Mouse (Mus musculus): ENCODE results near the gene Gm10283. TPM values are rescaled to one million over a fixed set of nuclear protein-coding genes. Genes with fewer than 3 reads are reported as not detected.
"Not testable (repeated sequence)": the region's sequence is repeated elsewhere in the genome, so short reads cannot be mapped to it uniquely, and the experiment has no call there.

Gm10283 gene
- not detected in 2 replicates for polyA plus RNA-seq (2015; fragmentation: Nextera tagmentation; extraction: Ambion mirVana)

DNA sequence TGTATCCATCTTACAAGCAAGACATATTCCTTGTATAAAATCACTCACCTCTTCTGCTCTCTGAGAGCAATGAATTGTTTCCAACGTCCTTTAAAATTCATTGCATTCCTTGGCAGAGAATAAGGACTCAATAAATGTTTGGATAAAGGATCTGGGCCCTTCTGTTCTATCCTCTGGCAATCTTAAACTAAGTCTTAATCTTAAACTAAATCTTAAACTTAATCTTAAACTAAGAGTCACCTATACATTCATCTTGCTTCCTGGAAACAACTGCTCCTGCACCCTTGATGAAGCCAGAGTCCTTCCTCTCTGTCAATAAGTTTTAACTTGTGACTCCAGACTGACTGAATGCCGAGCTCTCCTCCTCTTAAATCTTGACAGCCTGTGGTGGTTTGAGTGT lies at the start of gene Gm10283:
Gm10283 (minus strand) TSS at position 101 of the 400 bp plus-strand sequence.
- no peak within 1 kb of the TSS for H3K9ac ChIP-seq
- H3K9me3 ChIP-seq, result no peaks in the 10 kb centered on the region
- H3K4me3 ChIP-seq, result no peak within 1 kb of the TSS
- no peaks in the 10 kb centered on the region for H3K36me3 ChIP-seq
- no peak for ATAC-seq (ENCODE audit: extremely low read depth, insufficient number of reproducible peaks, low FRiP score, low TSS enrichment)
- no peak within 1 kb of the TSS for H3K4me2 ChIP-seq
- WGBS, result 33% methylated on average over 2 of the region's 2 CpGs
- no peaks in the 10 kb centered on the region for H3K27me3 ChIP-seq (replicated peaks)
- H3K27ac ChIP-seq (replicated peaks), result no peak within 1 kb of the TSS
- H3K4me1 ChIP-seq, result peaks cover 5% of the 10 kb centered on the region; the same call in 1 of the 2 replicates

DNA sequence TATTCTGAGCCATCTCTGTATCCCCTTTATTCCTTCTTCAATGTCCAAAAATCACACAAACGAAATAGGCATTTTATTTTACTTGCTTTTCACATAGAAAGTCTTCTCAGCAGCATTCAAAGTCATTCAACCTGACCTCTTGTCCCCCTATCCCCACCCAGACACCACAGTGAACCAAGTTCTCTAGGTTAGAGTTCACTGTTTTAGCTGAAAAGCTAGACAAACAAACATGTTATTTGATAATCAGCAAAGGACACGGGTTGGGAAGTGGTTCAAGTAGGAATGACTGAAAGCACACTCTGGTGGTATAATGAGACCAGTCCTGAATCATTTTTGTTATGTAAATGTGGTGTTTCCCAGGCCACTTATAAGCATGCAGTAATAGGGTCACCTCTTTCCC lies 31.9 kb upstream of the Gm10283 start:
- Histone ChIP-seq H3K27me3 (replicated peaks) (no peaks in the 10 kb centered on the region), H3K4me3 (no peak overlapping the region), H3K9ac (no peak overlapping the region), H3K4me1 (no peaks in the 10 kb centered on the region), H3K4me2 (no peak overlapping the region), H3K36me3 (no peaks in the 10 kb centered on the region), H3K27ac (replicated peaks) (no peak overlapping the region), H3K9me3 (no peaks in the 10 kb centered on the region)
- WGBS, result 60% methylated on average over 2 of the region's 2 CpGs
- ATAC-seq (ENCODE audit: extremely low read depth, insufficient number of reproducible peaks, low FRiP score, low TSS enrichment), result no peak

- no peak overlapping the region for H3K4me2 ChIP-seq
- no peak for ATAC-seq (ENCODE audit: extremely low read depth, insufficient number of reproducible peaks, low FRiP score, low TSS enrichment)
- H3K27ac ChIP-seq (replicated peaks), result no peak overlapping the region
- no peaks in the 10 kb centered on the region for H3K9me3 ChIP-seq
- H3K36me3 ChIP-seq, result no peaks in the 10 kb centered on the region
- no peaks in the 10 kb centered on the region for H3K4me1 ChIP-seq
- no peak overlapping the region for H3K4me3 ChIP-seq
- H3K27me3 ChIP-seq (replicated peaks), result no peaks in the 10 kb centered on the region
- no peak overlapping the region for H3K9ac ChIP-seq
These were observed 15.3 kb upstream of the Gm10283 start for GRCm38 (mm10) chr8:60518286-60518685.

- 1% methylated on average over 25 of the region's 25 CpGs for WGBS
- H3K9me3 ChIP-seq, result no peaks in the 10 kb centered on the region
- H3K27me3 ChIP-seq (replicated peaks), result no peaks in the 10 kb centered on the region
- H3K9ac ChIP-seq, result peak within 1 kb of the TSS; percentile 81
- peak within 1 kb of the TSS; percentile 98 for H3K4me2 ChIP-seq
- ATAC-seq (ENCODE audit: extremely low read depth, insufficient number of reproducible peaks, low FRiP score, low TSS enrichment), result no peak
- H3K4me1 ChIP-seq, result peaks cover 5% of the 10 kb centered on the region; the same call in 1 of the 2 replicates
- no peak within 1 kb of the TSS for H3K27ac ChIP-seq (replicated peaks)
- H3K4me3 ChIP-seq, result peak within 1 kb of the TSS; percentile 66
- no peaks in the 10 kb centered on the region for H3K36me3 ChIP-seq
These were observed 2.9 kb upstream of the Gm10283 start, which contains the start of gene Aadat for GRCm38 (mm10) chr8:60505653-60506521. Gene Aadat (plus strand): TSS chr8:60505932.

DNA sequence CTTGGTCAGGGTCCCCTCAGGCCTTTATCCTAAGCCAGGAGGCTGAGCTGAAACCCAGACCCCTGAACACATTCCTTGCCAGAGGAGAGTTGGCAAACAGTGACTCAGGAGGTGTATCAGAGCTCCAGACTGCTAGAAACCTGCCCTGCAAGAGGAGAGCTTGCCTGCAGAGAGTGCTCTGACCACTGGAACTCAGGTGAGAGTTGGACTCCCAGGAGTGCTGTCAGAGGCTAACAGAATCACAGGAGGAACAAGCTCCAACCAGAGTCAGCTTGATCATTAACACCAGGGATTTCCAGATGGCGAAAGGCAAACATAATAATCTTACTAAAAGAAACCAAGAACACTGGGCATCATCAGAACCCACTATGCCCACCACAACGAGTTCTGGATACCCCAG lies 8.0 kb downstream of the Gm10283 start:
- H3K9ac ChIP-seq; H3K4me1 ChIP-seq; H3K36me3 ChIP-seq; H3K27me3 ChIP-seq (replicated peaks); H3K4me2 ChIP-seq; H3K4me3 ChIP-seq; ATAC-seq (ENCODE audit: extremely low read depth, insufficient number of reproducible peaks, low FRiP score, low TSS enrichment); H3K27ac ChIP-seq (replicated peaks); H3K9me3 ChIP-seq: not testable (repeated sequence)
- WGBS, result 59% methylated on average over 2 of the region's 2 CpGs

DNA sequence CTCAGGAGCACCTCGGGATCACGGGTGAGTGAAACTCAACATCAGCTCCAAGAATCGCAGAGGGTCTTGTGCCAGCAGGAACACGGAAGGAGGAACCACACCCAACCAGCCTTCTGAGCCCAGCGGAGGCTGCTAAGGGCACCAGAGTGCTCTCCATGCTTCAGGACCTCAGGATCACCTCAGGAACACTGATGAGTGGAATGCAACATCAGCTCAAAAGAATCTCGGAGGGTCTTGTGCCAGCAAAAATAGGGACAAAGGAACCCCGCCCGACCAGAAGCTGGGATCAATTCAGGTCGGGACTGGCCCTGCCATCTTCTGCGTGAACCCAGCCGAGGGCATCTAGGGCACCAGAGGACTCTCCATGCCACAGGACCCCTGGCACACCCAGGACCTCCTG lies 8.4 kb downstream of the Gm10283 start:
- Histone ChIP-seq H3K27me3 (replicated peaks) (no peaks in the 10 kb centered on the region), H3K9me3 (no peaks in the 10 kb centered on the region), H3K36me3 (no peaks in the 10 kb centered on the region), H3K27ac (replicated peaks) (no peak overlapping the region), H3K4me3 (no peak overlapping the region), H3K9ac (no peak overlapping the region), H3K4me1 (peaks cover 5% of the 10 kb centered on the region), H3K4me2 (no peak overlapping the region)
- ATAC-seq (ENCODE audit: extremely low read depth, insufficient number of reproducible peaks, low FRiP score, low TSS enrichment), result no peak
- WGBS, result 81% methylated on average over 11 of the region's 11 CpGs

DNA sequence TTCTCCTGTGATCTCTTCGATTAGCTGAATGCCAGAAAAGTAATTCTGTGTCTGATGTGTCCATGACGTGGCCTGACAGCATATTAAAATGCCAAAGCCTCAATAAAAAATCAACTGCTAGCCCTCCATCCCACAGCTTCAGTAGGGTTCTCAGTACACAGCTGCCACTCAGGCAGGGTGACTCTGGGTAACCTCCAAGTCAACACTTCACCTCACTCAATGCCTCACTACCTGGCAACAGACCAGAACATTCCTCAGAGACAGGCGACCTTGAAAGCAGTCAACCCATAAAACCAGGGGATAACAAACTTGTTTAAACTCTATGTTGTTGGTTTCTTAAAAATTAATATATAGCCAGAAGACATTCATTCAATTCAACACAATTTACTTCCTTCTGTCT lies 10.5 kb downstream of the Gm10283 start:
- Histone ChIP-seq H3K27me3 (replicated peaks) (no peaks in the 10 kb centered on the region), H3K4me1 (peaks cover 5% of the 10 kb centered on the region), H3K27ac (replicated peaks) (peak overlapping the region; percentile 33), H3K9ac (no peak overlapping the region), H3K9me3 (no peaks in the 10 kb centered on the region), H3K4me3 (no peak overlapping the region), H3K36me3 (no peaks in the 10 kb centered on the region), H3K4me2 (no peak overlapping the region)
- 41% methylated on average over 3 of the region's 3 CpGs for WGBS
- no peak for ATAC-seq (ENCODE audit: extremely low read depth, insufficient number of reproducible peaks, low FRiP score, low TSS enrichment)

- H3K4me2 ChIP-seq, result no peak overlapping the region
- WGBS, result 73% methylated on average over 2 of the region's 2 CpGs
- peaks cover 5% of the 10 kb centered on the region for H3K4me1 ChIP-seq
- ATAC-seq (ENCODE audit: extremely low read depth, insufficient number of reproducible peaks, low FRiP score, low TSS enrichment), result no peak
- H3K36me3 ChIP-seq, result no peaks in the 10 kb centered on the region
- no peak overlapping the region for H3K4me3 ChIP-seq
- peak overlapping the region; percentile 33 for H3K27ac ChIP-seq (replicated peaks)
- no peak overlapping the region for H3K9ac ChIP-seq
- no peaks in the 10 kb centered on the region for H3K27me3 ChIP-seq (replicated peaks)
- no peaks in the 10 kb centered on the region for H3K9me3 ChIP-seq
These were observed 11.1 kb downstream of the Gm10283 start for GRCm38 (mm10) chr8:60491871-60492270.

- Histone ChIP-seq H3K9ac (no peak overlapping the region), H3K4me2 (no peak overlapping the region), H3K27me3 (replicated peaks) (no peaks in the 10 kb centered on the region), H3K4me1 (peaks cover 5% of the 10 kb centered on the region), H3K4me3 (no peak overlapping the region), H3K36me3 (no peaks in the 10 kb centered on the region), H3K9me3 (no peaks in the 10 kb centered on the region), H3K27ac (replicated peaks) (no peak overlapping the region)
- WGBS, result 75% methylated on average over 2 of the region's 2 CpGs
- no peak for ATAC-seq (ENCODE audit: extremely low read depth, insufficient number of reproducible peaks, low FRiP score, low TSS enrichment)
These were observed 12.9 kb downstream of the Gm10283 start for GRCm38 (mm10) chr8:60490147-60490546.

DNA sequence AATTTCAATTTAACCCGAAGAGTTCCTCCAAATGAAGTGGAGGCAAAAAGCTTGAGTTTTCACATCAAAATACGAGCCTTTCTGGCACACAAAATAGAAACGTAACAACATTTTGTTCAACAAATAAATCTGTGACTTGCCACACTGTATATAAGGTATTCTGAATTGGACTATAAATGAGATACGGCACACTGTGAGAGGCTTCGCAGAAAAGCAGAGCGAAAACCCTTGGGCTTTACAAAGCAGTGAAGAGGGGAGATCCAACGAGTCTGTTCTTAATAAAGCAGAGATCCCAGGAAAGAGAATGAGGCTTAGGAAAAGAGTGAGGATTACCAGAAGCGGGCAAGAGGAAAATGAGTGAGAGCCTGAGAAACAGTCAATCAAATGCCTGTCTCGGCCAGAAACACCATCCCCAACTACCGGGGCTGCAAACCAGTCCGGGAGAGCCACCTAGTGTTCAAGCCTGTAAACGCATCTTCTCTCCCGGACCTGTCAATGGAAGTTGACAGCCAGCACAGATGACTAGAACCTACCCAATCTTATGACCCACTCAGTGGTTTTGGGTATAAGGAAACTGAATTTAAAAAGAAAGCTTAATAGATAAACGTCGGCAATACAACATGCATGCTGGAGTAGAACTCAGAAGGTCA lies 36.2 kb downstream of the Gm10283 start:
- Histone ChIP-seq H3K4me2 (no peak overlapping the region), H3K27me3 (replicated peaks) (no peaks in the 10 kb centered on the region), H3K36me3 (no peaks in the 10 kb centered on the region), H3K4me1 (no peaks in the 10 kb centered on the region), H3K4me3 (no peak overlapping the region), H3K9me3 (no peaks in the 10 kb centered on the region), H3K27ac (replicated peaks) (no peak overlapping the region), H3K9ac (no peak overlapping the region)
- ATAC-seq (ENCODE audit: extremely low read depth, insufficient number of reproducible peaks, low FRiP score, low TSS enrichment), result no peak
- WGBS, result 37% methylated on average over 15 of the region's 15 CpGs

DNA sequence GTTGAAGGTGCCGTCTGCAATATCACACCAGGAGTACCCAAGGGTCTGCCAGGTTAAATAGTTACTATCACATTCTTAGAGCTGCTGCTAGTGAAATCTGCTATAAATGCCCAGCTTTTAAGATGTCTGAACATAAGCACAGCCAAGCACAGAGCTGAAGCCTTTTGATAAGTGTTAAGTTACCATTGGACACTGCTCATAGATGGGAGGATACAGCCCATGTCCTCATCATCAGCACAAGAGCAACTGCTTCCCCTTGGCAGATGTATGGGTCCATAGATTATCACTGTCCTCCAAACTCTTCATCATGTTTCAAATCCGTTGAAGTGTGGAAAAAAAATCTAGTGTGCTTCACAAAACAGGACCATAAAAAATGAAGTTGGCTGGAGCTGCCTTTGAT lies 53.7 kb downstream of the Gm10283 start:
- H3K4me1 ChIP-seq, result peaks cover 2% of the 10 kb centered on the region; the same call in 1 of the 2 replicates
- H3K4me2 ChIP-seq, result no peak overlapping the region
- WGBS, result 53% methylated on average over 2 of the region's 2 CpGs
- H3K27me3 ChIP-seq (replicated peaks), result no peaks in the 10 kb centered on the region
- no peaks in the 10 kb centered on the region for H3K9me3 ChIP-seq
- H3K4me3 ChIP-seq, result no peak overlapping the region
- no peaks in the 10 kb centered on the region for H3K36me3 ChIP-seq
- ATAC-seq (ENCODE audit: extremely low read depth, insufficient number of reproducible peaks, low FRiP score, low TSS enrichment), result no peak
- H3K27ac ChIP-seq (replicated peaks), result no peak overlapping the region
- H3K9ac ChIP-seq, result no peak overlapping the region

All from heart, embryonic 13.5 days (tissue).